Mouse (Mus musculus) spleen, adult 2 months (tissue): ENCODE measurements at regions not wholly inside any gene's neighbourhood (a gene's known extent, or its start where the extent isn't known, plus 50 kb on each side); places are given as distances from the start of the nearest gene placed in this dataset.
A peak's percentile ranks its signal among the peaks of the same experiment; 100 is the strongest.

Experiments used
- DNase-seq, 2 experiments: peaks; one replicate each; pipeline versions ENCODE4 v3.0.0 to v3.0.0-alpha.2; 2012 to 2021; ENCODE audit warnings: low spot score in 2 of 2, low read depth in 1 of 2
- H3K27ac ChIP-seq: fragments of 200-500 bp; 2 replicates; pipeline ENCODE4 v1.5.1; 2012; ENCODE audit warnings: low read length, inconsistent platforms; ENCODE audit not compliant: insufficient read depth
- H3K27me3 ChIP-seq: fragments of 200-500 bp; 2 replicates; pipeline ENCODE4 v1.6.1; 2012; ENCODE audit warnings: mild to moderate bottlenecking, moderate library complexity, low read length, inconsistent platforms; ENCODE audit not compliant: control insufficient read depth, insufficient read depth
- H3K36me3 ChIP-seq: fragments of 200-500 bp; 2 replicates; pipeline ENCODE4 v1.6.1; 2012; ENCODE audit warnings: mild to moderate bottlenecking, low read length, inconsistent platforms; ENCODE audit not compliant: control insufficient read depth, insufficient read depth
- H3K4me1 ChIP-seq: fragments of 200-500 bp; 2 replicates; pipeline ENCODE4 v1.6.1; 2011; ENCODE audit warnings: inconsistent platforms; ENCODE audit not compliant: control insufficient read depth, insufficient read depth, insufficient read length
- H3K4me3 ChIP-seq: fragments of 200-500 bp; 2 replicates; pipeline ENCODE4 v1.5.1; 2011; ENCODE audit warnings: mild to moderate bottlenecking, inconsistent platforms; ENCODE audit not compliant: insufficient read depth, insufficient read length; ENCODE audit errors: extremely low read depth
- CTCF ChIP-seq: fragments of 200-500 bp; IDR thresholded peaks from 2 replicates; pipeline ENCODE4 v1.5.1; 2011; ENCODE audit warnings: mild to moderate bottlenecking, inconsistent platforms; ENCODE audit not compliant: insufficient read depth, insufficient read length, insufficient replicate concordance; ENCODE audit errors: extremely low read depth
- POLR2A ChIP-seq: fragments of 200-500 bp; IDR thresholded peaks from 2 replicates; pipeline ENCODE4 v1.6.1; 2011; ENCODE audit warnings: low read depth, low read length, inconsistent platforms
- WGBS: fragments of 180-500 bp; shearing (Covaris S2); methylation state at CpG from one replicate; pipeline ENCODE4 v1.1.7; 2018; 5-methylcytosine and 5-hydroxymethylcytosine counted together

- Histone ChIP-seq H3K36me3 (no peaks in the 10 kb centered on the region), H3K27me3 (no peaks in the 10 kb centered on the region), H3K4me3 (no peak overlapping the region), H3K4me1 (peaks cover 22% of the 10 kb centered on the region; the same call in 1 of the 2 replicates), H3K27ac (no peak overlapping the region)
- TF ChIP-seq POLR2A = no peak
- no peak for TF ChIP-seq CTCF
- peak in 1 of 2 experiments; percentile 67 for DNase-seq
These were observed 632.6 kb upstream of the Gm10131 start for GRCm38 (mm10) chr8:34744179-34744578.

DNA sequence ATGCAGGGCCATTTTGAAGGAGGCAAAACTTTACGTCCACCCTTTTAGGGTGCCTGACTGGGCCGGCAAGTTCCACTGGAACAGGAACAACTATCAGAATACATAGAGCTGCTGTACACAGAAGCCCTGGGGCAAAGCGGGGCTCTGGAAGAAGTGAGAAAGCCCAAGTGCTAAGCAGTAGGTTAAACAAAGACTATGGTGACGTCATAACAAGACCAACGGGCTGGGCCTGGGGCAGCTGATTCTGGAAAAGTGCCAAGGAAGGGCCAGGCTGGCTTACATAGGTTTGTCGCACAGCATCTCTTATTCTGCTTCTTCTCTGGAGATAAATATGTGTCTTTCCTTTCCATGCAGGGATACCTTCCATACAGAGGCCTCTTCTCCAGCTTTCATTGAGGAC is 631.6 kb upstream of the Gm10131 start:
- Histone ChIP-seq H3K27me3 (no peaks in the 10 kb centered on the region), H3K27ac (peak overlapping the region; percentile 53), H3K36me3 (no peaks in the 10 kb centered on the region), H3K4me3 (no peak overlapping the region), H3K4me1 (peaks cover 22% of the 10 kb centered on the region; the same call in 1 of the 2 replicates)
- no peak for DNase-seq
- TF ChIP-seq POLR2A (no peak), CTCF (no peak)
- WGBS = 82% methylated on average over 6 of the region's 6 CpGs

- no peak for DNase-seq
- Histone ChIP-seq H3K4me1 (peaks cover 22% of the 10 kb centered on the region; the same call in 1 of the 2 replicates), H3K36me3 (no peaks in the 10 kb centered on the region), H3K4me3 (no peak overlapping the region), H3K27me3 (no peaks in the 10 kb centered on the region), H3K27ac (no peak overlapping the region)
- whole genome bisulfite sequencing = 84% methylated on average over 10 of the region's 10 CpGs
- TF ChIP-seq CTCF = no peak
- TF ChIP-seq POLR2A = no peak
These were observed 629.3 kb upstream of the Gm10131 start for GRCm38 (mm10) chr8:34740836-34741235.

- no peak for DNase-seq
- Histone ChIP-seq H3K4me1 (peaks cover 18% of the 10 kb centered on the region; the same call in 1 of the 2 replicates), H3K27me3 (no peaks in the 10 kb centered on the region), H3K27ac (peak overlapping the region; percentile 33; the same call in 1 of the 2 replicates), H3K36me3 (no peaks in the 10 kb centered on the region), H3K4me3 (no peak overlapping the region)
- no peak for TF ChIP-seq CTCF
- no peak for TF ChIP-seq POLR2A
- 35% methylated on average over 16 of the region's 16 CpGs for WGBS
These were observed 628.6 kb upstream of the Gm10131 start for GRCm38 (mm10) chr8:34739836-34740804.

GRCm38 (mm10) chr8:34736214-34736613 is 624.7 kb upstream of the Gm10131 start:
- TF ChIP-seq CTCF (no peak), POLR2A (no peak)
- no peak for DNase-seq
- no peak overlapping the region for H3K27ac ChIP-seq
- peaks cover 22% of the 10 kb centered on the region for H3K4me1 ChIP-seq
- WGBS = 72% methylated on average over 4 of the region's 4 CpGs
- no peak overlapping the region for H3K4me3 ChIP-seq
- no peaks in the 10 kb centered on the region for H3K36me3 ChIP-seq
- H3K27me3 ChIP-seq = no peaks in the 10 kb centered on the region

GRCm38 (mm10) chr8:34735006-34735405 is 623.5 kb upstream of the Gm10131 start:
- H3K27me3 ChIP-seq = no peaks in the 10 kb centered on the region
- H3K36me3 ChIP-seq = no peaks in the 10 kb centered on the region
- 72% methylated on average over 4 of the region's 4 CpGs for WGBS
- H3K4me1 ChIP-seq = peaks cover 19% of the 10 kb centered on the region
- no peak for DNase-seq
- TF ChIP-seq POLR2A (no peak), CTCF (no peak)
- no peak overlapping the region for H3K4me3 ChIP-seq
- H3K27ac ChIP-seq = no peak overlapping the region

GRCm38 (mm10) chr8:34732808-34733207 is 621.3 kb upstream of the Gm10131 start:
- Histone ChIP-seq H3K4me3 (no peak overlapping the region; the same call in 1 of the 2 replicates), H3K36me3 (no peaks in the 10 kb centered on the region), H3K4me1 (peaks cover 19% of the 10 kb centered on the region), H3K27ac (peak overlapping the region; percentile 64), H3K27me3 (no peaks in the 10 kb centered on the region)
- DNase-seq = no peak
- TF ChIP-seq CTCF (no peak), POLR2A (no peak)
- WGBS = 27% methylated on average over 2 of the region's 2 CpGs
